Mouse (Mus musculus): ENCODE measurements around the gene Rflna. TPM values are rescaled to one million over a fixed set of nuclear protein-coding genes. Genes with fewer than 3 reads are reported as not detected.

Gene Rflna
- polyA plus RNA-seq, 1 experiment from 2014 or later = 6.8 TPM

DNA sequence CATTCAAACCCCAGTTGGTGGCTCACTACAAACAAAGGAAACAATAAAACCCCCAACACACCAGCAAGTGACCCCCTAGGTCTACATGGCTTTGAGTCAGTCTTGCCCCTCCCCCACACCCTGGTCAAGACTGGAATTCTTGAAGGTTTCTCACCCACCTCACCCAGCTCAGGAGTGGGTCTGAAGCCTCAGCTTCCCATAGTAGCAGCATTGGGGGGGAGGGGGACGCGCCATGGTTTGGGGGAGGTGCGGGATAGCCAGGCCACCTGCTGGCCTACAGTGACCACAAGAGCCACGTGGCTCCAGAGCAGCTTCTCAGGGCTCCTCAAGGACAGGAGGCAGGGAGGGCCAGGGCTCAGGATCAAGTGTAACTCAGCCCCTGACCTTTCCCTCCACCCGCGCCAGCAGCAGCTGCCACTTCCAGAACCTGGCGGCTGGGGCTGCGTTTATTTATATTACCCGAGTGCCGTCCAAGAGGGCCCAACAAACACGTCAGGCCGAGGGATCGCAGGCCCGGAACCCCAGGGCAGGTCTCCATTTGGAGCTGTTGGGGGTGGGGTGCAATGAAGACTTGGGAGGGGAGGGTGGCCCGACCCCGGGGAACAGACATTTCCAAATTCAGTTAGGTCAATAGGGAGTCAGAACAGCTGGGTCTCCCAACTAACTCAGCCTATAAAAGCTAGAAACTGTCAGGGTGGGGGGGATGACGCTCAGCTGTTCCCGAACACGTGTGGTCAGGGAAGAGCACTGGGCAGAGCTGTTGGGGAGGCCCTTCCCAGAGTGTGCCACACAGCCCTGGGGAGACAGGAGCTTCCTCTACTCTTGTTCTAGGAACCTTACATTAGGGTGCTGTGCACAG lies 53.9 kb downstream of the Rflna start:
- peak; percentile 55 for ATAC-seq (ENCODE audit: low FRiP score, low TSS enrichment)
- Histone ChIP-seq H3K4me1 (ENCODE audit: insufficient read depth, low read length) (peaks cover 69% of the 10 kb centered on the region), H3K4me2 (replicated peaks; ENCODE audit: low read depth, low read length) (peak overlapping the region; percentile 49), H3K9ac (replicated peaks; ENCODE audit: low read length) (peak overlapping the region; percentile 59), H3K4me3 (ENCODE audit: low read length) (peak overlapping the region; percentile 31), H3K36me3 (ENCODE audit: insufficient read depth, low read length) (peaks cover 16% of the 10 kb centered on the region; the same call in 1 of the 2 replicates), H3K27me3 (ENCODE audit: insufficient read depth, low read length) (no peaks in the 10 kb centered on the region), H3K27ac (ENCODE audit: low read length) (peak overlapping the region; percentile 83), H3K9me3 (ENCODE audit: low read length) (no peaks in the 10 kb centered on the region)
- 10% methylated on average over 19 of the region's 19 CpGs for WGBS

DNA sequence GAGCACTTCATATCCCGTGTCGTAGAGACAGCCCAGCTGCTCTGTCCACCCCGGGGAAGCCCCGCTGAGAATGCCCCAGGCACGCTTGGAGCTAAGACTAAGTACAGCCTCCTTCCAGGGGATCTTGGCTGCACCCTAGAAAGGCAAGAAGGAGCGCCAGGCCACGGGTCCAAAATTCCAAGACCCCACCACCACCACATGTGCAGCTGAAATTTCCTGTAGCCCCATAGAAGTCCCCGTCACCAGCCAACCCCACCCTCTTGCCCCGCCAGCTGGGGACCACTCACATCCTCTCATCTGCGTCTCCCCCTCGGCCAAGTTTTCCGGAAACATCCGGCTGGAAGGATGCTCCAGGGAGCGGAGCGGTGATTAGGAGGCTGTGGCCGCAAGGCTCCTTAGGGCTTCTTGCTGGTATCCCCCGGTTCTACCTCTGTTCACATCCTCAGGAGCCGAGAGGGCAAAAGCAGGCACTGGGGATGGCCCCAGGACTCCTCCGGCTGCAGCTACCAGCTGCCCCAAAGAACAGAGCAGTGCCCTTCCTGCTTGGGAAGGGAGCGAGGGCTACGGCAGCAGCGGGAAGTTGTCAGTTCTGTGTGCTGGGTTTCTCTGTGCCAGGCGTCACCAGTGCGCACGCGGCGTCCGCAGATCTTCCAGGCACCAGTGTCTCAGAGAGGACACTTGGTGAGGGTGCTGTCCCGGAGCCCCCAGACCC lies 54.7 kb downstream of the Rflna start:
- Histone ChIP-seq H3K4me1 (ENCODE audit: insufficient read depth, low read length) (peaks cover 63% of the 10 kb centered on the region), H3K36me3 (ENCODE audit: insufficient read depth, low read length) (peaks cover 16% of the 10 kb centered on the region; the same call in 1 of the 2 replicates), H3K4me2 (replicated peaks; ENCODE audit: low read depth, low read length) (peak overlapping the region; percentile 49), H3K27ac (ENCODE audit: low read length) (peak overlapping the region; percentile 83), H3K9me3 (ENCODE audit: low read length) (no peaks in the 10 kb centered on the region), H3K9ac (replicated peaks; ENCODE audit: low read length) (peak overlapping the region; percentile 59), H3K4me3 (ENCODE audit: low read length) (peak overlapping the region; percentile 31), H3K27me3 (ENCODE audit: insufficient read depth, low read length) (no peaks in the 10 kb centered on the region)
- ATAC-seq (ENCODE audit: low FRiP score, low TSS enrichment) = peak; percentile 7
- WGBS = 7% methylated on average over 29 of the region's 29 CpGs

DNA sequence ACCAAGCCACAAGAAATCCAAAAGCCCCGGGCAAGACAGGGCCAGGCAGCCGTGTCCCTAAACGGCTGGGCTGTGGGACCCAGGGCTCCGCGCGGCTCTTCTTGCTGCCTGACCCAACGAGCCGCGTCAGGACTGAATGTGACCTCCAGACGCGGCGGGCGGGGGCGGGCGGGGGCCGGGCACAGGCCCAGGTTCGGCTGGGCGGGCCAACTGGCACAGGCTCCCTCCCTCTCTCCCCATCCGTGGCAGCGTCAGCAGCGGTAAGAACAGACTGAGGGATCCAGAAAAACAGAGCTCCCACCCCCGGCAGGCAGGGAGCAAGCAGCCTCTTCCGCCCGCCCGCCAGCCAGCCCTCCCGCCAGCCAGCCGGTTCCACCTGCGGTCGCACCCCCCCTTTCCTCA lies 55.2 kb downstream of the Rflna start:
- ATAC-seq (ENCODE audit: low FRiP score, low TSS enrichment) = peak; percentile 52
- H3K9me3 ChIP-seq (ENCODE audit: low read length) = no peaks in the 10 kb centered on the region
- WGBS = 2% methylated on average over 28 of the region's 29 CpGs
- H3K4me2 ChIP-seq (replicated peaks; ENCODE audit: low read depth, low read length) = peak overlapping the region; percentile 49
- H3K27me3 ChIP-seq (ENCODE audit: insufficient read depth, low read length) = no peaks in the 10 kb centered on the region
- peaks cover 16% of the 10 kb centered on the region; the same call in 1 of the 2 replicates for H3K36me3 ChIP-seq (ENCODE audit: insufficient read depth, low read length)
- H3K4me1 ChIP-seq (ENCODE audit: insufficient read depth, low read length) = peaks cover 64% of the 10 kb centered on the region
- peak overlapping the region; percentile 31 for H3K4me3 ChIP-seq (ENCODE audit: low read length)
- peak overlapping the region; percentile 59 for H3K9ac ChIP-seq (replicated peaks; ENCODE audit: low read length)
- H3K27ac ChIP-seq (ENCODE audit: low read length) = peak overlapping the region; percentile 83

Other genes with a start within 250 kb of the Rflna start
- gene Ccdc92, start 140.8 kb upstream of the Rflna start, polyA plus RNA-seq (2015; fragmentation: Nextera tagmentation; extraction: Ambion mirVana) = 8.8 and 9.3 TPM in 2 replicates
- gene Zfp664, start 140.5 kb upstream of the Rflna start, polyA plus RNA-seq (2015; fragmentation: Nextera tagmentation; extraction: Ambion mirVana) = 110 and 118 TPM in 2 replicates
- gene Ncor2, start 176.0 kb downstream of the Rflna start, polyA plus RNA-seq (2015; fragmentation: Nextera tagmentation; extraction: Ambion mirVana) = 25.9 and 27.5 TPM in 2 replicates

All from kidney, embryonic 16.5 days (tissue).